Mouse (Mus musculus): ENCODE measurements at regions not wholly inside any gene's neighbourhood (a gene's known extent, or its start where the extent isn't known, plus 50 kb on each side); places are given as distances from the start of the nearest gene placed in this dataset.

- no peak for DNase-seq
Measured at GRCm38 (mm10) chr13:63700747-63701146, 114.3 kb upstream of the Ercc6l2 start.

- no peak for DNase-seq
Measured at GRCm38 (mm10) chr13:63701199-63702175, 113.6 kb upstream of the Ercc6l2 start.

GRCm38 (mm10) chr13:63708567-63708966 lies 106.5 kb upstream of the Ercc6l2 start:
- DNase-seq, result no peak

- DNase-seq, result no peak
Measured at GRCm38 (mm10) chr13:63713137-63713536, 101.9 kb upstream of the Ercc6l2 start.

GRCm38 (mm10) chr13:63716498-63716897 lies 98.5 kb upstream of the Ercc6l2 start:
- DNase-seq, result no peak

GRCm38 (mm10) chr13:63717249-63717648 lies 97.8 kb upstream of the Ercc6l2 start:
- no peak for DNase-seq

GRCm38 (mm10) chr13:63718782-63719181 lies 96.3 kb upstream of the Ercc6l2 start:
- DNase-seq, result no peak

GRCm38 (mm10) chr13:63719351-63720207 lies 95.5 kb upstream of the Ercc6l2 start:
- no peak for DNase-seq

- DNase-seq, result no peak
Measured at GRCm38 (mm10) chr13:63720610-63721009, 94.4 kb upstream of the Ercc6l2 start.

- no peak for DNase-seq
Measured at GRCm38 (mm10) chr13:63721011-63721625, 93.9 kb upstream of the Ercc6l2 start.

GRCm38 (mm10) chr13:63724293-63724692 lies 90.7 kb upstream of the Ercc6l2 start:
- DNase-seq, result no peak

- no peak for DNase-seq
Measured at GRCm38 (mm10) chr13:63724843-63725582, 90.0 kb upstream of the Ercc6l2 start.

GRCm38 (mm10) chr13:63726035-63726434 lies 89.0 kb upstream of the Ercc6l2 start:
- DNase-seq, result no peak

GRCm38 (mm10) chr13:63726509-63726908 lies 88.5 kb upstream of the Ercc6l2 start:
- DNase-seq, result no peak

- DNase-seq, result no peak
Measured at GRCm38 (mm10) chr13:63735739-63736138, 79.3 kb upstream of the Ercc6l2 start.

GRCm38 (mm10) chr13:63741879-63742278 lies 73.2 kb upstream of the Ercc6l2 start:
- no peak for DNase-seq

- DNase-seq, result no peak
Measured at GRCm38 (mm10) chr13:63748788-63749187, 66.3 kb upstream of the Ercc6l2 start.

- DNase-seq, result no peak
Measured at GRCm38 (mm10) chr13:63749997-63750396, 65.0 kb upstream of the Ercc6l2 start.

GRCm38 (mm10) chr13:63751196-63751595 lies 63.8 kb upstream of the Ercc6l2 start:
- DNase-seq, result no peak

GRCm38 (mm10) chr13:63757061-63757460 lies 58.0 kb upstream of the Ercc6l2 start:
- no peak for DNase-seq

GRCm38 (mm10) chr13:63761542-63761941 lies 53.5 kb upstream of the Ercc6l2 start:
- no peak for DNase-seq
